Mouse (Mus musculus) ES-E14 (cell line): ENCODE measurements around the gene Gm9112.
"Not testable (repeated sequence)": the region's sequence is repeated elsewhere in the genome, so short reads cannot be mapped to it uniquely, and the experiment has no call there.

Experiments
- HCFC1 ChIP-seq: IDR thresholded peaks from 2 replicates; pipeline ENCODE4 v1.6.1; 2012; ENCODE audit warnings: low read length, inconsistent platforms, borderline replicate concordance; ENCODE audit not compliant: insufficient read depth
- MAFK ChIP-seq: IDR thresholded peaks from 2 replicates; pipeline ENCODE4 v1.6.1; 2014; ENCODE audit warnings: mild to moderate bottlenecking, low read depth, low read length, inconsistent platforms; ENCODE audit not compliant: insufficient read depth

DNA sequence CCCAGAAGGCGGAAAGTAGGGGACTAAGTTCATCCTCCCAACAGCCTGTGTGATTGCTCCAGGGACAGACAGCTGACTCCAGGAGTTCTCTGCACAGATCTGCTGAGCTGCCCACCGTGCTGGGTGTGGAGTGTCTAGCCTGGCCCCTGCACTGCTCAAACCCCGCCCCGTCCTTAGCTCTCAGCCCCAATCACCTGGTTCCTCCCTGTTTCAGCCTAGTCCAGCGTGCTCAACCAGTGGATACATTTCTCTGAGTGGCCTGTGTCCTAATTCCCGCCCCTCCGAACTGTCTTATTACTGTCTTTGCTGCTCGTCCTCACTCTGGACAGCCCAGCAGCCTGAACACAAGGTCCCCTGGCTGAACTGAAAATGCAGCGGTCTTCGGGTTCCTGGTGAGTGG lies at the start of gene Gm9112, which contains the start of gene Dmrtc1b:
- not testable (repeated sequence) for TF ChIP-seq HCFC1, MAFK
